Mouse (Mus musculus): ENCODE results near the gene Paqr6. TPM values are rescaled to one million over a fixed set of nuclear protein-coding genes. Genes with fewer than 3 reads are reported as not detected.

Paqr6 gene
- under 1 TPM in 1 of 26 experiments, not detected in 25; 0.91 TPM for total RNA-seq (2018; cell fraction: chromatin; rRNA removed)
- not detected for total RNA-seq (2018; cell fraction: cytosol; rRNA removed)
- total RNA-seq (2018; cell fraction: nucleus; rRNA removed): under 1 TPM in 1 of 26 experiments, not detected in 25; 0.98 TPM
- not detected in 3 replicates for polyA plus RNA-seq (2018)

GRCm38 (mm10) chr3:88364337-88364736 is at the start of gene Paqr6:
Gene Paqr6, plus strand, starts transcription at chr3:88364584.
- 68% methylated on average over 16 of the region's 16 CpGs for WGBS (ENCODE audit: missing documents)
- no peaks in the 10 kb centered on the region for H3K79me2 ChIP-seq (ENCODE audit: inconsistent target)
- H3K36me3 ChIP-seq (ENCODE audit: inconsistent target): peaks cover 27% of the 10 kb centered on the region
- no peak within 1 kb of the TSS for H3K27ac ChIP-seq
- H3K4me3 ChIP-seq (ENCODE audit: inconsistent target): no peak within 1 kb of the TSS

- Histone ChIP-seq H3K4me3 (ENCODE audit: inconsistent target) (peak within 1 kb of the TSS; percentile 98), H3K79me2 (ENCODE audit: inconsistent target) (peaks cover 39% of the 10 kb centered on the region), H3K27ac (peak within 1 kb of the TSS; percentile 91), H3K36me3 (ENCODE audit: inconsistent target) (peaks cover 49% of the 10 kb centered on the region)
- 2% methylated on average over 10 of the region's 10 CpGs for WGBS (ENCODE audit: missing documents)
These were observed 39.4 kb upstream of the Paqr6 start, which contains the start of gene Glmp for GRCm38 (mm10) chr3:88324951-88325405. Gene Glmp, plus strand, starts transcription at chr3:88325023.

- H3K79me2 ChIP-seq (ENCODE audit: inconsistent target): peaks cover 39% of the 10 kb centered on the region
- H3K27ac ChIP-seq: no peak overlapping the region
- H3K4me3 ChIP-seq (ENCODE audit: inconsistent target): no peak overlapping the region
- H3K36me3 ChIP-seq (ENCODE audit: inconsistent target): peaks cover 25% of the 10 kb centered on the region
- WGBS (ENCODE audit: missing documents): 84% methylated on average over 5 of the region's 5 CpGs
These were observed 35.4 kb upstream of the Paqr6 start for GRCm38 (mm10) chr3:88328956-88329355.

- Histone ChIP-seq H3K4me3 (ENCODE audit: inconsistent target) (no peak overlapping the region), H3K27ac (no peak overlapping the region), H3K79me2 (ENCODE audit: inconsistent target) (peaks cover 23% of the 10 kb centered on the region), H3K36me3 (ENCODE audit: inconsistent target) (peaks cover 25% of the 10 kb centered on the region)
- 13% methylated on average over 2 of the region's 2 CpGs for WGBS (ENCODE audit: missing documents)
These were observed 33.1 kb upstream of the Paqr6 start for GRCm38 (mm10) chr3:88331282-88331681.

GRCm38 (mm10) chr3:88334029-88334658 is 30.2 kb upstream of the Paqr6 start:
- WGBS (ENCODE audit: missing documents): 92% methylated on average over 12 of the region's 12 CpGs
- Histone ChIP-seq H3K79me2 (ENCODE audit: inconsistent target) (peaks cover 20% of the 10 kb centered on the region), H3K27ac (no peak overlapping the region), H3K4me3 (ENCODE audit: inconsistent target) (no peak overlapping the region), H3K36me3 (ENCODE audit: inconsistent target) (peaks cover 6% of the 10 kb centered on the region)

GRCm38 (mm10) chr3:88334902-88335435 is 29.4 kb upstream of the Paqr6 start:
- 12% methylated on average over 3 of the region's 3 CpGs for WGBS (ENCODE audit: missing documents)
- Histone ChIP-seq H3K27ac (peak overlapping the region; percentile 89), H3K36me3 (ENCODE audit: inconsistent target) (no peaks in the 10 kb centered on the region), H3K79me2 (ENCODE audit: inconsistent target) (peaks cover 29% of the 10 kb centered on the region), H3K4me3 (ENCODE audit: inconsistent target) (peak overlapping the region; percentile 91)

GRCm38 (mm10) chr3:88335436-88336053 is 28.8 kb upstream of the Paqr6 start:
- H3K27ac ChIP-seq: peak overlapping the region; percentile 89
- peak overlapping the region; percentile 91 for H3K4me3 ChIP-seq (ENCODE audit: inconsistent target)
- H3K79me2 ChIP-seq (ENCODE audit: inconsistent target): peaks cover 34% of the 10 kb centered on the region
- WGBS (ENCODE audit: missing documents): under 1% methylated on average over 27 of the region's 27 CpGs
- no peaks in the 10 kb centered on the region for H3K36me3 ChIP-seq (ENCODE audit: inconsistent target)

- Histone ChIP-seq H3K79me2 (ENCODE audit: inconsistent target) (peaks cover 42% of the 10 kb centered on the region), H3K36me3 (ENCODE audit: inconsistent target) (no peaks in the 10 kb centered on the region), H3K27ac (peak within 1 kb of the TSS; percentile 89), H3K4me3 (ENCODE audit: inconsistent target) (peak within 1 kb of the TSS; percentile 91)
- WGBS (ENCODE audit: missing documents): 3% methylated on average over 66 of the region's 66 CpGs
These were observed 28.0 kb upstream of the Paqr6 start, which contains the start of the genes Tmem79 and Smg5 for GRCm38 (mm10) chr3:88336058-88337013. Gene Tmem79, minus strand, starts transcription at chr3:88336148. Gene Smg5, plus strand, starts transcription at chr3:88336260.

- H3K27ac ChIP-seq: peak overlapping the region; percentile 78
- peaks cover 51% of the 10 kb centered on the region for H3K79me2 ChIP-seq (ENCODE audit: inconsistent target)
- peaks cover 9% of the 10 kb centered on the region for H3K36me3 ChIP-seq (ENCODE audit: inconsistent target)
- H3K4me3 ChIP-seq (ENCODE audit: inconsistent target): peak overlapping the region; percentile 91
- WGBS (ENCODE audit: missing documents): 3% methylated on average over 11 of the region's 11 CpGs
These were observed 26.9 kb upstream of the Paqr6 start for GRCm38 (mm10) chr3:88337367-88338020.

- WGBS (ENCODE audit: missing documents): 50% methylated on average over 6 of the region's 7 CpGs
- Histone ChIP-seq H3K4me3 (ENCODE audit: inconsistent target) (no peak overlapping the region), H3K36me3 (ENCODE audit: inconsistent target) (peaks cover 17% of the 10 kb centered on the region), H3K79me2 (ENCODE audit: inconsistent target) (peaks cover 51% of the 10 kb centered on the region), H3K27ac (peak overlapping the region; percentile 78; the same call in 1 of the 2 replicates)
These were observed 26.1 kb upstream of the Paqr6 start for GRCm38 (mm10) chr3:88338316-88338715.

- Histone ChIP-seq H3K79me2 (ENCODE audit: inconsistent target) (peaks cover 51% of the 10 kb centered on the region), H3K4me3 (ENCODE audit: inconsistent target) (no peak overlapping the region), H3K36me3 (ENCODE audit: inconsistent target) (peaks cover 24% of the 10 kb centered on the region), H3K27ac (no peak overlapping the region)
- WGBS (ENCODE audit: missing documents): 100% methylated on average over 3 of the region's 3 CpGs
These were observed 25.4 kb upstream of the Paqr6 start for GRCm38 (mm10) chr3:88339006-88339405.

- no peak overlapping the region for H3K4me3 ChIP-seq (ENCODE audit: inconsistent target)
- 95% methylated on average over 13 of the region's 13 CpGs for WGBS (ENCODE audit: missing documents)
- H3K79me2 ChIP-seq (ENCODE audit: inconsistent target): no peaks in the 10 kb centered on the region
- no peak overlapping the region for H3K27ac ChIP-seq
- H3K36me3 ChIP-seq (ENCODE audit: inconsistent target): peaks cover 98% of the 10 kb centered on the region
These were observed 13.7 kb upstream of the Paqr6 start for GRCm38 (mm10) chr3:88350732-88351131.

GRCm38 (mm10) chr3:88352907-88353306 is 11.5 kb upstream of the Paqr6 start:
- Histone ChIP-seq H3K79me2 (ENCODE audit: inconsistent target) (no peaks in the 10 kb centered on the region), H3K4me3 (ENCODE audit: inconsistent target) (no peak overlapping the region), H3K27ac (no peak overlapping the region), H3K36me3 (ENCODE audit: inconsistent target) (peaks cover 97% of the 10 kb centered on the region)
- 94% methylated on average over 6 of the region's 9 CpGs for WGBS (ENCODE audit: missing documents)

Measured in macrophage (primary cell).